Mouse (Mus musculus) heart, postnatal 0 days (tissue): ENCODE data around the gene Cipc. TPM values are rescaled to one million over a fixed set of nuclear protein-coding genes. Genes with fewer than 3 reads are reported as not detected.

ENCODE experiments used
- ATAC-seq: fragments of 200-750 bp; cut with Nextera tagmentation; 2 replicates; pipeline ENCODE4 v1.8.0; 2017; ENCODE audit warnings: low read depth, moderate number of reproducible peaks, moderate library complexity; ENCODE audit not compliant: insufficient read depth
- DNase-seq: peaks from one replicate; pipeline ENCODE4 v3.0.0-alpha.2; 2016; ENCODE audit warnings: low spot score
- H3K27ac ChIP-seq: fragments of 300-500 bp; sonication (generic); 2 replicates; pipeline ENCODE4 v1.5.1; 2014; ENCODE audit warnings: low read depth, mild to moderate bottlenecking
- H3K27me3 ChIP-seq: fragments of 300-500 bp; sonication (generic); 2 replicates; pipeline ENCODE4 v1.6.1; 2014; ENCODE audit warnings: low read length, mixed read lengths; ENCODE audit not compliant: control insufficient read depth, insufficient read depth
- H3K36me3 ChIP-seq: fragments of 300-500 bp; sonication (generic); replicated peaks from 2 replicates; pipeline ENCODE4 v1.6.1; 2014; ENCODE audit warnings: low read length, mixed read lengths; ENCODE audit not compliant: control insufficient read depth, insufficient read depth
- H3K4me1 ChIP-seq: fragments of 300-500 bp; sonication (generic); 2 replicates; pipeline ENCODE4 v1.6.1; 2014; ENCODE audit warnings: antibody characterized with exemption; ENCODE audit not compliant: control insufficient read depth, insufficient read depth
- H3K4me2 ChIP-seq: fragments of 300-500 bp; sonication (generic); 2 replicates; pipeline ENCODE4 v1.6.1; 2014; ENCODE audit warnings: low read depth, mild to moderate bottlenecking, low read length, moderate library complexity
- H3K4me3 ChIP-seq: fragments of 300-500 bp; sonication (generic); 2 replicates; pipeline ENCODE4 v1.5.1; 2014; ENCODE audit warnings: low read depth, low read length
- H3K9ac ChIP-seq: fragments of 300-500 bp; sonication (generic); replicated peaks from 2 replicates; pipeline ENCODE4 v1.6.1; 2014; ENCODE audit warnings: low read depth, low read length, mixed read lengths
- H3K9me3 ChIP-seq: fragments of 300-500 bp; sonication (generic); replicated peaks from 2 replicates; pipeline ENCODE4 v1.6.1; 2016; ENCODE audit warnings: low read length; ENCODE audit not compliant: control insufficient read depth
- CTCF ChIP-seq: IDR thresholded peaks from 2 replicates; pipeline ENCODE4 v1.5.1; 2016; ENCODE audit warnings: antibody characterized with exemption, control low read depth, low read depth
- EP300 ChIP-seq: IDR thresholded peaks from 2 replicates; pipeline ENCODE4 v1.6.1; 2016; ENCODE audit warnings: antibody characterized with exemption, low read depth
- WGBS: fragments of 180-500 bp; shearing (Covaris S2); extraction: QIAGEN DNeasy Blood & Tissue Kit; methylation state at CpG from one replicate; pipeline ENCODE4 v1.1.7; 2014; 5-methylcytosine and 5-hydroxymethylcytosine counted together
- polyA plus RNA-seq: library from polyadenylated mRNA; unstranded; fragments of >200 nt; fragmentation: Nextera tagmentation; extraction: Ambion mirVana; gene quantifications from 2 replicates; pipeline ENCODE4 v1.2.1, GENCODE M21; 2015
- total RNA-seq: library from RNA; depleted of rRNA; stranded (reverse); fragments of >200 nt; gene quantifications from 2 replicates; pipeline ENCODE4 v1.2.3, GENCODE M21; 2014; ENCODE audit warnings: low replicate concordance

The Cipc gene
- total and polyA plus RNA-seq, 2 experiments from 2014 or later, result 20.9 to 26.2 TPM

DNA sequence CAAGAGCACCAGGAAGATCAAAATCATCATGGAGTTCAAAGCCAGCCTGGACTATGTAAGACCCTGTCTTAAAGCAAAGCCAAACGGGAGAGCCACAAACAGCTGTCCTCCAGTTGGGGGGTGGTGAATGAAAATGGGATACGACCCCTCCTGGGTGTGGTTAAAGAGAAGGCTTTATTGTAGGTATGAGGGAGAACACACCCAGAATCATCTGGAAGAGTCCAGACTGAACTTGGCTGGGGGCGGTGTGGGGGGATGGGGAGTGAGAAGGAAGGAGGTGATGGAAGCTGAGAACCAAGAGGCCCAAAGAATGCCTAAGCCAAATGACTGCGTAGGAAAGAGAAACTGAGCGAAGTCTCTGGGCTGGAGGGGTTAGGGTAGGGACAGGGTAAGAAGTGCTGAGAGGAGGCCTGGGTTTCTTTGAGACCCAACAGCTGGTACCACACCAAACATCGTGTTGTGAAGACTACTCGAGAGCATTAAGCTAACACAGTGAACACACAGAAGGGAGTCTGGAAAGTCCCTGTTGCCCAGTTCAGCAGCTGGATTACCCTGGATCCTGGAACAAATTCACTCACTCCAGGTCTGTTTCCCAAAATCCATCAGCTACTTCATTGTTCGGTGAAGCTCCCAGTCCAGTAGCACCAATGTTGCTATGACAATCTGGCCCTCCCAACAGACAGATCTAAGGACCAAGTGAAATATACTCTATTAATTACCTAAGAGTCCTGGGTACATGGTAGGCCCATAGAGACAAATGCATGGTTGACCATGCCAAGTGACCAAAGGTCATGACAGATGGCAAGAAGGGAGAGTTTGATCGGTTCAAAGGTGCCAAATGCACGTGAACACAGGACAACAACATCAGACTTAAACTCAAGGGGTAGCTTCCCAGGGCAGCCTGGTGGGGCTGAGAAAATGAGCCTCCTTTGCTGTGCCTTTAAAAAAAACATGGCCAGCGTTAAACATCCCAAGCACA lies 42.7 kb upstream of the Cipc start:
- Histone ChIP-seq H3K4me2 (no peak overlapping the region), H3K27ac (0 out of 2 replicates have a peak overlapping the region, but pooled peaks have one; percentile 9), H3K4me3 (no peak overlapping the region), H3K9ac (no peak overlapping the region), H3K9me3 (no peaks in the 10 kb centered on the region), H3K4me1 (peaks cover 18% of the 10 kb centered on the region), H3K36me3 (no peaks in the 10 kb centered on the region), H3K27me3 (no peaks in the 10 kb centered on the region)
- 80% methylated on average over 11 of the region's 11 CpGs for WGBS
- TF ChIP-seq EP300 (no peak), CTCF (no peak)
- ATAC-seq (no peak), DNase-seq (no peak)

DNA sequence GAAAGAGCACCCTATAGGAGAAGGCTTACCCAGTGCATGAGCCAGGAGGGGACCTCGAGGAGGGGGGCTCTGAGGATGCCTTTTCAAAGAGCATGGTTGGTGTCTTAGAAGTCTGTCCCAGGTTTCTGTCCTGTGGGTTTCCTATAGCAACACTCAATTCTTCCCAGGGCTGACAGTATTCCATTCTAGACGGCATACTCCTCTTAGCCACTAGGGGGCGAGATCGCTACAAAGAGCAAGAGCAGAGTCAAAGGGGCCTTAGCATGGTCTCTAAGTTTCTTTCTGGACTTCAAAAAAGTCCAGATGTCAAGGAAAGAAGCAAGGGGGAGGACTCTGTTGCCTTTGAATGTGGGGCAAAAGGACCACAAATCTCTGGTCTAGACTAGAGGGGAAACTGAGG lies 41.6 kb upstream of the Cipc start:
- no peak for ATAC-seq
- H3K9me3 ChIP-seq, result no peaks in the 10 kb centered on the region
- WGBS, result 12% methylated on average over 4 of the region's 4 CpGs
- H3K27ac ChIP-seq, result no peak overlapping the region
- H3K27me3 ChIP-seq, result no peaks in the 10 kb centered on the region
- TF ChIP-seq EP300, result no peak
- TF ChIP-seq CTCF, result peak; percentile 87
- no peaks in the 10 kb centered on the region for H3K36me3 ChIP-seq
- no peak overlapping the region for H3K4me3 ChIP-seq
- peak; percentile 73 for DNase-seq
- peaks cover 7% of the 10 kb centered on the region; the same call in 1 of the 2 replicates for H3K4me1 ChIP-seq
- no peak overlapping the region for H3K4me2 ChIP-seq
- H3K9ac ChIP-seq, result no peak overlapping the region

DNA sequence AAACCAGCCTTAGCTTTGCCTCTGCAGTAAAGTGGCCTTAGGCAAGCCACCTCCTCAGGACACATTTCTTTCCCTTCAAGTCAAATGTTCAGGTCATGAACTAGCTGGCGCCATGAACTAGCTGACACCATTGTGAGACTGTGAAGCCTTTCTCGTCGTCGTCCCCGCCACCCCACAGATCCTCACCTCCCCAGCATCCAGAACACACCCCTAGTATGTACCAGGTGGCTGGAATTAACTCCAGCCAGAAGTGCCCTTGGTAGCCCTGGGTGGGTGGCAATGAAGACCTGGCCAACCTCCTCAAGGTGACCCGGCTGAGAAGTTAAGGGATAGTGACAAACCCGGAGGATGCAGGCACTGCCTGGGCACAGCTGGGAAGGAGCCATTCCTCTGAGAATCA lies 41.0 kb upstream of the Cipc start:
- 55% methylated on average over 7 of the region's 7 CpGs for WGBS
- Histone ChIP-seq H3K4me2 (no peak overlapping the region), H3K9ac (no peak overlapping the region), H3K27me3 (no peaks in the 10 kb centered on the region), H3K27ac (0 out of 2 replicates have a peak overlapping the region, but pooled peaks have one; percentile 8), H3K9me3 (no peaks in the 10 kb centered on the region), H3K4me1 (peaks cover 4% of the 10 kb centered on the region; the same call in 1 of the 2 replicates), H3K4me3 (no peak overlapping the region), H3K36me3 (no peaks in the 10 kb centered on the region)
- ATAC-seq (peak; percentile 22; the same call in 1 of the 2 replicates), DNase-seq (no peak)
- TF ChIP-seq CTCF (no peak), EP300 (no peak)

DNA sequence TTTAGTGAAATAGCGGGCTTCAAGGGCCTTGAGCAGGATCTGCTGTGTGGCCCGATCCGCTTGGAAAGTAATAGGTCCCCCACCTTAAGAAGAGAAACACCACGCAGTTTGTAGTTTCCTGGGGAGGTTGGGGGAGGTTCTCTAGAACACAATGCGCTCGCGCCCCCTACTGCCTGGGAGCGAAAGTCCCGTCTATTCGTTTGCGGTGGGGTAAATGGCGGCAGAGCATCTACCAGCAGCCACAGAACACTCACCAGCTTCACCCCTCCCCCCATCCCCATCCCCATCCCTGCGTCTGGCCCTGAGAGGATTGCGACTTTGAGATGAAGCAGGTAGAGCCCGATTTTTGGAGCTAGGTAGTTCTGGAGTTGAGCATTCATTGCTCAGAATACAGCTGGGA lies 40.4 kb upstream of the Cipc start:
- Histone ChIP-seq H3K9me3 (no peaks in the 10 kb centered on the region), H3K27me3 (no peaks in the 10 kb centered on the region), H3K4me2 (no peak overlapping the region), H3K4me3 (no peak overlapping the region), H3K9ac (no peak overlapping the region), H3K4me1 (peaks cover 4% of the 10 kb centered on the region; the same call in 1 of the 2 replicates), H3K27ac (no peak overlapping the region), H3K36me3 (no peaks in the 10 kb centered on the region)
- TF ChIP-seq EP300, result peak; percentile 57; the same call in 1 of the 2 replicates
- TF ChIP-seq CTCF, result peak; percentile 87
- WGBS, result 1% methylated on average over 15 of the region's 15 CpGs
- ATAC-seq (peak; percentile 67), DNase-seq (peak; percentile 84)

DNA sequence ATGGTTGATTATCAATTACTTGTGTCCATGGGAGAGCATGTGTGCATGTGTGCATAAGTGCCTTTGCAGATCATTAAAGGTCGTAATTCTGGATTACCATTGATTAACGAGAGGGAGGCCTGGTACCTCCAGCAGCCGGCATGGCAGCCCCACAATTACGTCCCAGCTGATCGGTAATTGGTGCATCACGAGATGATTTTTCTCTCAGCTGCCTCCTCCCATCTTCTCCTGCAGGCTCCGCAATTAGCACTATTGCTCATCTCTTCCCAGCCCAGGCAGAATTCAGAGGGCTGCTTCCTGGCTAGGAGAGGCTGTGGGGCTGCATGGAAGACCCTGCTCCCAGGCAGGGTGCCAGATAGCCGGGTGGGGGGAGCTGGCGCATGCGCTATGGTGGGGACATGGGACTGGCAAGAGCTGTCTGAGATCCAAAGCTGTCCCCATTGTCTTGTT lies 35.3 kb upstream of the Cipc start:
- Histone ChIP-seq H3K4me1 (peaks cover 11% of the 10 kb centered on the region; the same call in 1 of the 2 replicates), H3K36me3 (no peaks in the 10 kb centered on the region), H3K27ac (no peak overlapping the region), H3K4me2 (no peak overlapping the region), H3K27me3 (no peaks in the 10 kb centered on the region), H3K9me3 (no peaks in the 10 kb centered on the region), H3K9ac (no peak overlapping the region), H3K4me3 (no peak overlapping the region)
- WGBS, result 55% methylated on average over 10 of the region's 10 CpGs
- TF ChIP-seq CTCF, result no peak
- TF ChIP-seq EP300, result no peak
- DNase-seq, result no peak
- no peak; the same call in 1 of the 2 replicates for ATAC-seq
